ENCODE assay signal across 24 mouse cellular contexts in genomic region chr7:100906029-100906789, GRCm38 (mm10). TPM values are rescaled to one million over a fixed set of nuclear protein-coding genes. Genes with fewer than 3 reads are reported as not detected.
DNase-seq lines count a peak whose midpoint lies in the region; ATAC-seq lines count a peak whose summit lies in the region.
"Had no signal": no experiment of that assay in that cellular context is flagged by ENCODE, and none has a peak within 500 bp of the region (broad histone marks: within the 10 kb centered on the region; RNA-seq: fewer than 3 reads in every experiment).

No protein-coding gene starts in this region.

- no peak overlapping the region for H3K27ac ChIP-seq in kidney, embryonic 14.5 days (ENCODE audit: low read depth, low read length)
- H3K27ac ChIP-seq in lung, embryonic 16.5 days (ENCODE audit: low read length), result peak overlapping the region; percentile 54
- H3K27ac ChIP-seq: embryonic facial prominence, embryonic 12.5 days; embryonic facial prominence, embryonic 15.5 days; forebrain, embryonic 12.5 days; forebrain, embryonic 15.5 days; heart, embryonic 15.5 days; hindbrain, embryonic 10.5 days; hindbrain, embryonic 13.5 days had no signal

- H3K4me2 ChIP-seq in kidney, embryonic 14.5 days (replicated peaks; ENCODE audit: low read depth, low read length), result no peak overlapping the region
- H3K4me2 ChIP-seq in lung, embryonic 16.5 days (ENCODE audit: low read depth, low read length), result no peak overlapping the region
- H3K4me2 ChIP-seq: embryonic facial prominence, embryonic 12.5 days; embryonic facial prominence, embryonic 15.5 days; forebrain, embryonic 12.5 days; forebrain, embryonic 15.5 days; heart, embryonic 12.5 days; heart, embryonic 15.5 days; hindbrain, embryonic 13.5 days had no signal

- WGBS in kidney, embryonic 14.5 days, result 86% methylated on average over 10 of the region's 10 CpGs
- WGBS in lung, embryonic 16.5 days, result 60% methylated on average over 10 of the region's 10 CpGs

- H3K4me3 ChIP-seq in kidney, embryonic 14.5 days (ENCODE audit: low read length), result no peak overlapping the region
- H3K4me3 ChIP-seq in lung, embryonic 16.5 days (ENCODE audit: low read length), result no peak overlapping the region
- H3K4me3 ChIP-seq: embryonic facial prominence, embryonic 12.5 days; embryonic facial prominence, embryonic 15.5 days; forebrain, embryonic 12.5 days; forebrain, embryonic 15.5 days; heart, embryonic 12.5 days; heart, embryonic 15.5 days; hindbrain, embryonic 10.5 days; hindbrain, embryonic 13.5 days had no signal

- H3K9me3 ChIP-seq in kidney, embryonic 14.5 days (ENCODE audit: control insufficient read depth, low read length), result no peaks in the 10 kb centered on the region
- no peaks in the 10 kb centered on the region for H3K9me3 ChIP-seq in lung, embryonic 16.5 days (ENCODE audit: control insufficient read depth, low read length)
- H3K9me3 ChIP-seq: embryonic facial prominence, embryonic 12.5 days; embryonic facial prominence, embryonic 15.5 days; forebrain, embryonic 12.5 days; forebrain, embryonic 15.5 days; heart, embryonic 12.5 days; heart, embryonic 15.5 days; hindbrain, embryonic 10.5 days; hindbrain, embryonic 13.5 days had no signal

- no peaks in the 10 kb centered on the region for H3K27me3 ChIP-seq in kidney, embryonic 14.5 days (ENCODE audit: control insufficient read depth, insufficient read depth, low read length)
- no peaks in the 10 kb centered on the region for H3K27me3 ChIP-seq in lung, embryonic 16.5 days (ENCODE audit: control insufficient read depth, insufficient read depth, low read depth, low read length)
- H3K27me3 ChIP-seq: embryonic facial prominence, embryonic 12.5 days; embryonic facial prominence, embryonic 15.5 days; forebrain, embryonic 12.5 days; forebrain, embryonic 15.5 days; heart, embryonic 12.5 days; heart, embryonic 15.5 days; hindbrain, embryonic 13.5 days had no signal

- H3K4me1 ChIP-seq in kidney, embryonic 14.5 days (ENCODE audit: control insufficient read depth, insufficient read depth, low read length), result peaks cover 34% of the 10 kb centered on the region
- peaks cover 55% of the 10 kb centered on the region for H3K4me1 ChIP-seq in lung, embryonic 16.5 days (replicated peaks; ENCODE audit: control insufficient read depth, insufficient read depth, low read length)

- H3K36me3 ChIP-seq in kidney, embryonic 14.5 days (ENCODE audit: control insufficient read depth, insufficient read depth, low read length), result peaks cover 16% of the 10 kb centered on the region
- peaks cover 7% of the 10 kb centered on the region; the same call in 1 of the 2 replicates for H3K36me3 ChIP-seq in lung, embryonic 16.5 days (ENCODE audit: control insufficient read depth, insufficient read depth, low read length)
- H3K36me3 ChIP-seq: forebrain, embryonic 12.5 days; forebrain, embryonic 15.5 days; heart, embryonic 15.5 days; hindbrain, embryonic 13.5 days had no signal

- peak; percentile 63 to 77 for DNase-seq in cerebellum, postnatal 10 days
- DNase-seq in cerebellum, adult 18-20 months, result no peak
- peak; percentile 46 for DNase-seq in kidney, postnatal 10 days
- no peak for DNase-seq in lung, postnatal 14 days
- no peak for DNase-seq in spleen, postnatal 14 days (ENCODE audit: low spot score in 2 of 2)
- DNase-seq: adrenal gland, adult 8-10 months; cerebellum, adult 2 months; cerebellum, adult 9-11 months; gastrocnemius, postnatal 10 days; heart, adult 18-20 months; heart, postnatal 10 days; heart, postnatal 36 days had no signal

- no peak for ATAC-seq in kidney, embryonic 14.5 days (ENCODE audit: low FRiP score, low TSS enrichment)
- ATAC-seq in lung, embryonic 16.5 days (ENCODE audit: low read depth), result no peak
- ATAC-seq: activated CD4-positive, CD25-positive, alpha-beta regulatory T cell, adult 4 months; hindbrain, embryonic 16.5 days had no signal

- no peak overlapping the region for H3K9ac ChIP-seq in kidney, embryonic 14.5 days (ENCODE audit: low read depth, low read length)
- 0 out of 2 replicates have a peak overlapping the region, but pooled peaks have one; percentile 16 for H3K9ac ChIP-seq in lung, embryonic 16.5 days (ENCODE audit: low read length)
- H3K9ac ChIP-seq: embryonic facial prominence, embryonic 12.5 days; embryonic facial prominence, embryonic 15.5 days; forebrain, embryonic 12.5 days; forebrain, embryonic 15.5 days; heart, embryonic 12.5 days; heart, embryonic 15.5 days; hindbrain, embryonic 13.5 days had no signal

RNA-seq across cellular contexts. Expression of gene Arhgef17, which starts 25.7 kb away (rescaled TPM):
- polyA plus RNA-seq in kidney, embryonic 14.5 days (2014; fragmentation: Nextera tagmentation; extraction: Ambion mirVana), result 11.6 and 15.5 TPM in 2 replicates
- 10.6 and 11.8 TPM in 2 replicates for polyA plus RNA-seq in lung, embryonic 16.5 days (2015; fragmentation: Nextera tagmentation; extraction: Ambion mirVana)

RNA-seq across cellular contexts. Expression of gene Relt, which starts 43.0 kb away (rescaled TPM):
- polyA plus RNA-seq in kidney, embryonic 14.5 days (2014; fragmentation: Nextera tagmentation; extraction: Ambion mirVana), result 2.8 and 3.1 TPM in 2 replicates
- 3.0 and 3.8 TPM in 2 replicates for polyA plus RNA-seq in lung, embryonic 16.5 days (2015; fragmentation: Nextera tagmentation; extraction: Ambion mirVana)

Comparison
In these comparisons a context has a peak if more than half of its experiments do, and no peak if none do; other contexts are left out.
1. DNase-seq: peak in cerebellum, postnatal 10 days (2 of 2) and kidney, postnatal 10 days (single experiment); none in cerebellum, adult 18-20 months (0 of 2), lung, postnatal 14 days (single experiment) and spleen, postnatal 14 days (0 of 2).